9 mouse cellular contexts compared by ENCODE assay signal in the genomic region with DNA sequence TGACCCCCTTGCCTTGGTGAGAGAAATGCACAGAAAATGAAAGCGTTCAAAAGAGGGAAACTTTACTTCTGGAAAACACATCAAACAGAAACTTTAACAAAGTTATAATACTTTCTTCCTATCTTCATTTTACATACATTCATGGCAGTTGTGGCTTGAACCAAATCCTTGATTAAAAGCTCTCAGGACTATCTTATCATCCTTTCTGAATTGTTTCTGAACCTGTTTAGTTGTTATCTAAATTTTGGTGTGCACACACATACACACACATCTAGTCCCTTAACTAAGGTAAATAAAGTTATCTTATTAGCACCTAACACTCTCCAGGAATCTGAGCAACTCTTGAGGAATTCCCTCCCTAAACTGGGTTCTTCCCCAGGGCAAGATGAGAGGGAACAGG. TPM values are rescaled to one million over a fixed set of nuclear protein-coding genes. Genes with fewer than 3 reads are reported as not detected.
DNase-seq lines count a peak whose midpoint lies in the region; ATAC-seq lines count a peak whose summit lies in the region.
"Had no signal": no experiment of that assay in that cellular context is flagged by ENCODE, and none has a peak within 500 bp of the region (broad histone marks: within the 10 kb centered on the region; RNA-seq: fewer than 3 reads in every experiment).

No protein-coding gene starts in this region.

- 50% methylated on average over 1 of the region's 1 CpGs for WGBS in heart, embryonic 14.5 days
- 83% methylated on average over 1 of the region's 1 CpGs for WGBS in midbrain, embryonic 13.5 days
- 74% methylated on average over 1 of the region's 1 CpGs for WGBS in midbrain, embryonic 11.5 days
- 64% methylated on average over 1 of the region's 1 CpGs for WGBS in limb, embryonic 13.5 days

- no peaks in the 10 kb centered on the region for H3K27me3 ChIP-seq in heart, embryonic 14.5 days (ENCODE audit: control insufficient read depth, insufficient read depth, low read length)
- peaks cover 4% of the 10 kb centered on the region; the same call in 1 of the 2 replicates for H3K27me3 ChIP-seq in midbrain, embryonic 13.5 days
- H3K27me3 ChIP-seq in midbrain, embryonic 11.5 days (ENCODE audit: control insufficient read depth, insufficient read depth, low read length) = no peaks in the 10 kb centered on the region; the same call in 1 of the 2 replicates
- H3K27me3 ChIP-seq in limb, embryonic 13.5 days = no peaks in the 10 kb centered on the region

- H3K27ac ChIP-seq in heart, embryonic 14.5 days (replicated peaks in 1 of 2; ENCODE audit: control insufficient read depth in 1 of 2, insufficient read depth in 1 of 2, low read depth in 2 of 2, low read length in 2 of 2) = no peak overlapping the region
- no peak overlapping the region for H3K27ac ChIP-seq in midbrain, embryonic 13.5 days
- H3K27ac ChIP-seq in midbrain, embryonic 11.5 days (ENCODE audit: low read depth, low read length) = no peak overlapping the region
- no peak overlapping the region for H3K27ac ChIP-seq in limb, embryonic 13.5 days

- peak overlapping the region; percentile 62 for H3K4me2 ChIP-seq in heart, embryonic 14.5 days (ENCODE audit: low read length)
- H3K4me2 ChIP-seq in midbrain, embryonic 13.5 days (replicated peaks) = peak overlapping the region; percentile 71
- no peak overlapping the region for H3K4me2 ChIP-seq in midbrain, embryonic 11.5 days
- H3K4me2 ChIP-seq in limb, embryonic 13.5 days (replicated peaks) = peak overlapping the region; percentile 85

- no peaks in the 10 kb centered on the region for H3K9me3 ChIP-seq in heart, embryonic 14.5 days (ENCODE audit: control insufficient read depth, low read length)
- no peaks in the 10 kb centered on the region for H3K9me3 ChIP-seq in midbrain, embryonic 13.5 days
- no peaks in the 10 kb centered on the region for H3K9me3 ChIP-seq in midbrain, embryonic 11.5 days (ENCODE audit: control insufficient read depth, low read length)
- H3K9me3 ChIP-seq in limb, embryonic 13.5 days = no peaks in the 10 kb centered on the region

- peaks cover 2 to 25% of the 10 kb centered on the region in 2 experiments; a peak in 3 of 4 replicates for H3K4me1 ChIP-seq in heart, embryonic 14.5 days (ENCODE audit: control insufficient read depth in 2 of 2, insufficient read depth in 2 of 2, low read length in 2 of 2)
- H3K4me1 ChIP-seq in midbrain, embryonic 13.5 days (replicated peaks) = peaks cover 20% of the 10 kb centered on the region
- H3K4me1 ChIP-seq in midbrain, embryonic 11.5 days (ENCODE audit: control insufficient read depth, insufficient read depth, low read length) = 0 out of 2 replicates have a peak, but pooled peaks cover 5% of the 10 kb centered on the region
- peaks cover 24% of the 10 kb centered on the region for H3K4me1 ChIP-seq in limb, embryonic 13.5 days

- H3K36me3 ChIP-seq in heart, embryonic 14.5 days (ENCODE audit: control insufficient read depth, insufficient read depth, low read length) = no peaks in the 10 kb centered on the region
- no peaks in the 10 kb centered on the region for H3K36me3 ChIP-seq in midbrain, embryonic 13.5 days
- no peaks in the 10 kb centered on the region for H3K36me3 ChIP-seq in midbrain, embryonic 11.5 days (ENCODE audit: control insufficient read depth, insufficient read depth, low read length)
- no peaks in the 10 kb centered on the region for H3K36me3 ChIP-seq in limb, embryonic 13.5 days

- no peak overlapping the region for H3K9ac ChIP-seq in heart, embryonic 14.5 days (ENCODE audit: low read length)
- no peak overlapping the region for H3K9ac ChIP-seq in midbrain, embryonic 13.5 days (replicated peaks)
- no peak overlapping the region for H3K9ac ChIP-seq in midbrain, embryonic 11.5 days (ENCODE audit: low read length)
- H3K9ac ChIP-seq in limb, embryonic 13.5 days = no peak overlapping the region

- no peak for DNase-seq in heart, adult 18-20 months
- DNase-seq in midbrain, embryonic 11.5 days (ENCODE audit: low spot score, missing footprints) = no peak
- no peak for DNase-seq in thymus, postnatal 10 days (ENCODE audit: low spot score in 2 of 2)
- DNase-seq in layer of hippocampus, adult 8-10 months (ENCODE audit: low spot score in 2 of 2) = no peak
- DNase-seq in lung, adult 18-20 months = no peak
- DNase-seq: cerebellum, postnatal 36 days had no signal

- ATAC-seq in heart, embryonic 14.5 days (ENCODE audit: insufficient number of reproducible peaks, insufficient read depth, low FRiP score, low read depth) = no peak
- no peak for ATAC-seq in midbrain, embryonic 13.5 days
- no peak for ATAC-seq in midbrain, embryonic 11.5 days (ENCODE audit: low FRiP score)
- no peak for ATAC-seq in limb, embryonic 13.5 days (ENCODE audit: low FRiP score, low read depth)

- peak overlapping the region in 1 of 2 experiments; percentile 88; a peak in 1 of 4 replicates for H3K4me3 ChIP-seq in heart, embryonic 14.5 days (ENCODE audit: control insufficient read depth in 1 of 2, insufficient read depth in 1 of 2, low read depth in 1 of 2, low read length in 2 of 2)
- no peak overlapping the region for H3K4me3 ChIP-seq in midbrain, embryonic 13.5 days (replicated peaks)
- H3K4me3 ChIP-seq in midbrain, embryonic 11.5 days (ENCODE audit: low read depth, low read length) = no peak overlapping the region
- H3K4me3 ChIP-seq in limb, embryonic 13.5 days = no peak overlapping the region

RNA-seq across cellular contexts. Expression of a gene that starts 2.6 kb away (rescaled TPM):
- polyA plus RNA-seq in heart, embryonic 14.5 days (2014; fragmentation: Nextera tagmentation; extraction: Ambion mirVana) = 42.0 and 45.6 TPM in 2 replicates
- 10 to 100 TPM; 86.2 to 98.2 TPM for total RNA-seq in heart, adult 18-20 months (2021)
- 26.1 and 26.6 TPM in 2 replicates for polyA plus RNA-seq in midbrain, embryonic 13.5 days (2015; fragmentation: Nextera tagmentation; extraction: Ambion mirVana)
- polyA plus RNA-seq in midbrain, embryonic 11.5 days (2014; fragmentation: Nextera tagmentation; extraction: Ambion mirVana) = 28.8 and 31.1 TPM in 2 replicates
- polyA plus RNA-seq in limb, embryonic 13.5 days (2015; fragmentation: Nextera tagmentation; extraction: Ambion mirVana) = 22.6 and 24.8 TPM in 2 replicates
- 100 to 1,000 TPM; 331 to 426 (median 367) TPM for total RNA-seq in layer of hippocampus, adult 8-10 months (2022)
